Mouse (Mus musculus): Measurements from ENCODE around the gene Lcn9. TPM values are rescaled to one million over a fixed set of nuclear protein-coding genes. Genes with fewer than 3 reads are reported as not detected.
"Not testable (repeated sequence)": the region's sequence is repeated elsewhere in the genome, so short reads cannot be mapped to it uniquely, and the experiment has no call there.

Lcn9 gene
- polyA plus RNA-seq, 1 experiment from 2014 or later, result not detected

GRCm38 (mm10) chr2:25789092-25789491 lies 33.9 kb upstream of the Lcn9 start:
- Histone ChIP-seq H3K27ac (ENCODE audit: low read depth, low read length) (no peak overlapping the region), H3K4me1 (ENCODE audit: control insufficient read depth, insufficient read depth, low read length) (no peaks in the 10 kb centered on the region), H3K27me3 (ENCODE audit: control insufficient read depth, insufficient read depth, low read length) (no peaks in the 10 kb centered on the region), H3K4me3 (ENCODE audit: low read depth, low read length) (no peak overlapping the region), H3K36me3 (ENCODE audit: control insufficient read depth, insufficient read depth, low read length) (no peaks in the 10 kb centered on the region), H3K9me3 (ENCODE audit: control insufficient read depth, low read length) (no peaks in the 10 kb centered on the region), H3K9ac (ENCODE audit: low read length) (no peak overlapping the region), H3K4me2 (no peak overlapping the region)
- ATAC-seq (ENCODE audit: low FRiP score) (no peak), DNase-seq (ENCODE audit: low spot score, missing footprints) (no peak)
- WGBS, result 89% methylated on average over 3 of the region's 3 CpGs

DNA sequence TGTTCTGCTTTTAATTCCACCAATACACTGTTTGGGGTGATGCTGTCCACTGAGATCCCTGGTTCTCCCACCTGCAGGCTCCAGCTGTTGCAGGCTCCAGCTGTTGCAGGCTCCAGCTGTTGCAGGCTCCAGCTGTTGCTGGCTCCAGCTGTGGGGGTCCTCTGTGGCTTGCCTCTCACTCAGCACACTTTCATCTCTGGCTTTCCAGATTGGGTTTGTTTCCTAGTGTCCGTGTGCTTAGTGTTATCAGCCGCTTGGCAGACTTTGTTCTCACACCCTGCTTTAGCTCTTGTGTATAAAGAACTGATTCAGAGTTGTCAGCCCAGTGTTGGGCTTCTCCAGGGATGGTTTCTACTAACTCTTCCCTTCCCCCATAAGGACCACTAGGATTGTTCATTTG lies 25.3 kb upstream of the Lcn9 start:
- ATAC-seq (ENCODE audit: low FRiP score) (no peak), DNase-seq (ENCODE audit: low spot score, missing footprints) (no peak)
- 33% methylated on average over 2 of the region's 2 CpGs for WGBS
- H3K4me3 ChIP-seq (ENCODE audit: low read depth, low read length), result no peak overlapping the region
- no peak overlapping the region for H3K4me2 ChIP-seq
- H3K4me1 ChIP-seq (ENCODE audit: control insufficient read depth, insufficient read depth, low read length), result peaks cover 5% of the 10 kb centered on the region; the same call in 1 of the 2 replicates
- H3K36me3 ChIP-seq (ENCODE audit: control insufficient read depth, insufficient read depth, low read length), result no peaks in the 10 kb centered on the region
- no peaks in the 10 kb centered on the region for H3K9me3 ChIP-seq (ENCODE audit: control insufficient read depth, low read length)
- H3K27ac ChIP-seq (ENCODE audit: low read depth, low read length), result no peak overlapping the region
- no peak overlapping the region for H3K9ac ChIP-seq (ENCODE audit: low read length)
- H3K27me3 ChIP-seq (ENCODE audit: control insufficient read depth, insufficient read depth, low read length), result no peaks in the 10 kb centered on the region

DNA sequence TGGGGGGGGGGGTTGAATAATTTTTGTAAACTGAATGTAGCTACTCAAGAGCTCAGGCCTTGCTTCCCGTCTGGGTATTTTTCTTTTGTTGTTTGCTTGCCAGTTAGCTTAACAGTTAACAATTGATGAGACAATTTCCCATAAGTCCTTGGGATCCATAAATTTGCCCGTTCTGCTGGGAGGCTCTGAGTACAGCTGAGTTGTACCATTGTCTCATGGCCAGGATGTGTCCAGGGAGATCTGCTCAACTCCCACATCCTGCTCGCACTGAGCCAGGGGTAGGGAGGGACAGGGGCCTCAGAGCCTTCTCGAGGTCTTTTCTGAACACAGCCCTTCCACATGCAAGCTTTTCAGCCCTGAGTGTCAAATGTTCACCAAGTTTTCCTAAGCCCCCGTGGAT lies 24.9 kb upstream of the Lcn9 start:
- H3K4me1 ChIP-seq (ENCODE audit: control insufficient read depth, insufficient read depth, low read length), result peaks cover 5% of the 10 kb centered on the region; the same call in 1 of the 2 replicates
- no peak overlapping the region for H3K9ac ChIP-seq (ENCODE audit: low read length)
- ATAC-seq (ENCODE audit: low FRiP score), result no peak
- no peaks in the 10 kb centered on the region for H3K9me3 ChIP-seq (ENCODE audit: control insufficient read depth, low read length)
- H3K36me3 ChIP-seq (ENCODE audit: control insufficient read depth, insufficient read depth, low read length), result no peaks in the 10 kb centered on the region
- no peak overlapping the region for H3K27ac ChIP-seq (ENCODE audit: low read depth, low read length)
- DNase-seq (ENCODE audit: low spot score, missing footprints), result no peak
- WGBS, result 47% methylated on average over 5 of the region's 5 CpGs
- no peaks in the 10 kb centered on the region for H3K27me3 ChIP-seq (ENCODE audit: control insufficient read depth, insufficient read depth, low read length)
- H3K4me3 ChIP-seq (ENCODE audit: low read depth, low read length), result no peak overlapping the region
- H3K4me2 ChIP-seq, result no peak overlapping the region

DNA sequence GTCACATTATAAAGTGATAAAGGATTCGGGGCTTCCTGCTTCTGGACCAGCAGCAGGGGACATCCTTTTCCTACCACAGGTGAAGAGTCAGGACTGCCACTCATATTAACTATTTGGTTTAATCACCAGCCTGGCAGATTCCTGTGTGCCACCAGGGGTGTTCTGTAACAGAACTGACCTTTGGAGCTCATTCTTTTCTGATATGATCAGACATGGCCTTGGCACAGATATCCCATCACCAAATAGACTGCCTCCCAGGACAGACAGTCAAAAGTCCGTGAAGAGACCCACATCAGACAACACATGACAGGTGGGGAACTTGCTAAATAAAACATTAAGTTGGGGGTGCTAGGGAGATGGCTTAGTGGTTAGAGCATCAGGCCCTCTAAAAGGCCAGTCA lies 11.2 kb upstream of the Lcn9 start:
- Histone ChIP-seq H3K27ac (ENCODE audit: low read depth, low read length) (no peak overlapping the region), H3K4me3 (ENCODE audit: low read depth, low read length) (no peak overlapping the region), H3K9ac (ENCODE audit: low read length) (no peak overlapping the region), H3K27me3 (ENCODE audit: control insufficient read depth, insufficient read depth, low read length) (no peaks in the 10 kb centered on the region), H3K4me1 (ENCODE audit: control insufficient read depth, insufficient read depth, low read length) (no peaks in the 10 kb centered on the region), H3K36me3 (ENCODE audit: control insufficient read depth, insufficient read depth, low read length) (no peaks in the 10 kb centered on the region), H3K9me3 (ENCODE audit: control insufficient read depth, low read length) (no peaks in the 10 kb centered on the region), H3K4me2 (no peak overlapping the region)
- DNase-seq (ENCODE audit: low spot score, missing footprints), result no peak
- WGBS, result 83% methylated on average over 2 of the region's 2 CpGs
- ATAC-seq (ENCODE audit: low FRiP score), result no peak

DNA sequence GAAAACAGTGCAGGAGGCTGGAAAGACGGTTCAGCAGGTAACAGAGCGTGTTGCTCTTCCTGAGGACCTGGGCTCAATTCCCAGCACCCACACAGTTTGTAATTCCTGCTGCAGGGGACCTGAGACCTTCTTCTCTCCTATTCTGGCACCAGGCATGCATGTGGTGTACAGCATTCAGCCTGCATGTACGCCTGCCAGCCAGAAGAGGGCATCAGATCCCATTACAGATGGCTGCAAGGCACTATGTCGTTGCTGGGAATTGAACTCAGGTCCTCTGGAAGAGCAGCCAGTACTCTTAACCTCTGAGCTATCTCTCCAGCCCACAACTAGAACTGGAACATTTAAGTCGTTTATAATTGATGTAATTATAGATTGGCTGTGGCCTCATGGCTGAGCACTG lies 9.6 kb upstream of the Lcn9 start:
- H3K36me3 ChIP-seq (ENCODE audit: control insufficient read depth, insufficient read depth, low read length), result no peaks in the 10 kb centered on the region
- DNase-seq (ENCODE audit: low spot score, missing footprints) (no peak), ATAC-seq (ENCODE audit: low FRiP score) (no peak)
- no peak overlapping the region for H3K9ac ChIP-seq (ENCODE audit: low read length)
- no peaks in the 10 kb centered on the region for H3K4me1 ChIP-seq (ENCODE audit: control insufficient read depth, insufficient read depth, low read length)
- no peak overlapping the region for H3K27ac ChIP-seq (ENCODE audit: low read depth, low read length)
- H3K9me3 ChIP-seq (ENCODE audit: control insufficient read depth, low read length), result no peaks in the 10 kb centered on the region
- no peak overlapping the region for H3K4me2 ChIP-seq
- WGBS, result 78% methylated on average over 5 of the region's 5 CpGs
- no peak overlapping the region for H3K4me3 ChIP-seq (ENCODE audit: low read depth, low read length)
- H3K27me3 ChIP-seq (ENCODE audit: control insufficient read depth, insufficient read depth, low read length), result no peaks in the 10 kb centered on the region

DNA sequence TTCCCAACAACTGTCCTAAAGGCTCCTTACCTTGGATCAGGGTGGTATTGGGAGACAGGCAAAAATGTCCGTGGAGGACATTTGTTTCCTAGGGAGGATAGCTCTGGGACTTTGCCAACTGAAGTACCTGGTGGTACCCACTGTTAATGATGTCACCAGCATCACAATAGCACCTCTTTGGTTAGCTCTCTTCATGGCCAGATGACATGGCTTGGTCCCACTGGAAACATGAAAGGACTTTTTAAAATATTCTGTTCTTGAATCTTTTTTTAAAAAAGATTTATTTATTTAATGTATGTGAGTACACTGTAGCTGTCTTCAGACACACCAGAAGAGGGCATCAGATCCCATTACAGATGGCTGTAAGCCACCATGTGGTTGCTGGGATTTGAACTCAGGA lies 7.2 kb upstream of the Lcn9 start, which contains the start of gene Glt6d1:
Glt6d1 (minus strand) TSS at position 101 of the 400 bp plus-strand sequence.
- not testable (repeated sequence) for H3K9ac ChIP-seq (ENCODE audit: low read length); DNase-seq (ENCODE audit: low spot score, missing footprints); H3K9me3 ChIP-seq (ENCODE audit: control insufficient read depth, low read length); H3K27me3 ChIP-seq (ENCODE audit: control insufficient read depth, insufficient read depth, low read length); H3K36me3 ChIP-seq (ENCODE audit: control insufficient read depth, insufficient read depth, low read length); ATAC-seq (ENCODE audit: low FRiP score); H3K27ac ChIP-seq (ENCODE audit: low read depth, low read length); H3K4me2 ChIP-seq; H3K4me1 ChIP-seq (ENCODE audit: control insufficient read depth, insufficient read depth, low read length); H3K4me3 ChIP-seq (ENCODE audit: low read depth, low read length)
- WGBS, result 81% methylated on average over 1 of the region's 1 CpGs

- ATAC-seq (ENCODE audit: low FRiP score), result no peak
- H3K36me3 ChIP-seq (ENCODE audit: control insufficient read depth, insufficient read depth, low read length), result no peaks in the 10 kb centered on the region
- no peak for DNase-seq (ENCODE audit: low spot score, missing footprints)
- no peak overlapping the region for H3K4me2 ChIP-seq
- no peaks in the 10 kb centered on the region for H3K4me1 ChIP-seq (ENCODE audit: control insufficient read depth, insufficient read depth, low read length)
- 82% methylated on average over 3 of the region's 3 CpGs for WGBS
- no peak overlapping the region for H3K9ac ChIP-seq (ENCODE audit: low read length)
- H3K27me3 ChIP-seq (ENCODE audit: control insufficient read depth, insufficient read depth, low read length), result no peaks in the 10 kb centered on the region
- H3K9me3 ChIP-seq (ENCODE audit: control insufficient read depth, low read length), result no peaks in the 10 kb centered on the region
- H3K27ac ChIP-seq (ENCODE audit: low read depth, low read length), result no peak overlapping the region
- no peak overlapping the region for H3K4me3 ChIP-seq (ENCODE audit: low read depth, low read length)
Observed at GRCm38 (mm10) chr2:25824751-25825150, 1.8 kb downstream of the Lcn9 start.

- no peaks in the 10 kb centered on the region for H3K4me1 ChIP-seq (ENCODE audit: control insufficient read depth, insufficient read depth, low read length)
- no peak overlapping the region for H3K4me3 ChIP-seq (ENCODE audit: low read depth, low read length)
- H3K9ac ChIP-seq (ENCODE audit: low read length), result no peak overlapping the region
- no peaks in the 10 kb centered on the region for H3K27me3 ChIP-seq (ENCODE audit: control insufficient read depth, insufficient read depth, low read length)
- H3K9me3 ChIP-seq (ENCODE audit: control insufficient read depth, low read length), result no peaks in the 10 kb centered on the region
- WGBS, result 82% methylated on average over 8 of the region's 8 CpGs
- ATAC-seq (ENCODE audit: low FRiP score), result no peak
- no peak for DNase-seq (ENCODE audit: low spot score, missing footprints)
- no peaks in the 10 kb centered on the region for H3K36me3 ChIP-seq (ENCODE audit: control insufficient read depth, insufficient read depth, low read length)
- H3K4me2 ChIP-seq, result no peak overlapping the region
- H3K27ac ChIP-seq (ENCODE audit: low read depth, low read length), result no peak overlapping the region
Observed at GRCm38 (mm10) chr2:25828344-25828947, 5.5 kb downstream of the Lcn9 start.

DNA sequence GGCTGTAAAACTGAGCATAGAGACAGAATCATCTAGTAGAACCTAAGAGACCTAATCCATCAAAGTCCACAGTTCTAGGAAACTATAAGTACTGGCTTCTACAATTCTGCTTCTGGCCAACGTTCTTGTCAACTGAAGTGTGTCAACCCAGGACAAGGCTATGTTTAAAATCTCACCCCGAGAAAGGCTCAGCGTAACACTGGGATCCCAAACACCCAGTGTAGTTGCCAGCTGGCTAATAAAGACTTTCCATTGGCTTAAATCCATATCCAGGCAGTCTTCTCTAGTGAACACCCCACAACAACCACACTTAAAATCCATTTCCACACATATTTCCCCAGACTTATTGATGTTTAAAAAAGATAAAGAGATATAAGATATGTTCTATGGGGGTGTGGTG lies 7.8 kb downstream of the Lcn9 start:
- WGBS, result 91% methylated on average over 3 of the region's 3 CpGs
- Histone ChIP-seq H3K9me3 (ENCODE audit: control insufficient read depth, low read length) (no peaks in the 10 kb centered on the region), H3K36me3 (ENCODE audit: control insufficient read depth, insufficient read depth, low read length) (no peaks in the 10 kb centered on the region), H3K4me3 (ENCODE audit: low read depth, low read length) (no peak overlapping the region), H3K4me2 (no peak overlapping the region), H3K27ac (ENCODE audit: low read depth, low read length) (no peak overlapping the region), H3K9ac (ENCODE audit: low read length) (no peak overlapping the region), H3K27me3 (ENCODE audit: control insufficient read depth, insufficient read depth, low read length) (no peaks in the 10 kb centered on the region), H3K4me1 (ENCODE audit: control insufficient read depth, insufficient read depth, low read length) (no peaks in the 10 kb centered on the region)
- ATAC-seq (ENCODE audit: low FRiP score) (no peak), DNase-seq (ENCODE audit: low spot score, missing footprints) (no peak)

Data from midbrain, embryonic 11.5 days (tissue).